Mouse (Mus musculus) heart, adult 10 weeks (tissue): Measurements from ENCODE around the gene Ercc6l. TPM values are rescaled to one million over a fixed set of nuclear protein-coding genes. Genes with fewer than 3 reads are reported as not detected.

ENCODE experiments used
- polyA plus RNA-seq: library from polyadenylated mRNA; stranded (reverse); fragments of 350-450 nt; fragmentation: Illumina TruSeq; extraction: RNeasy Lipid Tissue Mini Kit (QIAGEN cat#74804); gene quantifications from one replicate; pipeline ENCODE4 v1.2.3, GENCODE M21; 2014; ENCODE audit warnings: low read depth, low replicate concordance

Ercc6l gene
- 0.16 TPM for polyA plus RNA-seq

DNA sequence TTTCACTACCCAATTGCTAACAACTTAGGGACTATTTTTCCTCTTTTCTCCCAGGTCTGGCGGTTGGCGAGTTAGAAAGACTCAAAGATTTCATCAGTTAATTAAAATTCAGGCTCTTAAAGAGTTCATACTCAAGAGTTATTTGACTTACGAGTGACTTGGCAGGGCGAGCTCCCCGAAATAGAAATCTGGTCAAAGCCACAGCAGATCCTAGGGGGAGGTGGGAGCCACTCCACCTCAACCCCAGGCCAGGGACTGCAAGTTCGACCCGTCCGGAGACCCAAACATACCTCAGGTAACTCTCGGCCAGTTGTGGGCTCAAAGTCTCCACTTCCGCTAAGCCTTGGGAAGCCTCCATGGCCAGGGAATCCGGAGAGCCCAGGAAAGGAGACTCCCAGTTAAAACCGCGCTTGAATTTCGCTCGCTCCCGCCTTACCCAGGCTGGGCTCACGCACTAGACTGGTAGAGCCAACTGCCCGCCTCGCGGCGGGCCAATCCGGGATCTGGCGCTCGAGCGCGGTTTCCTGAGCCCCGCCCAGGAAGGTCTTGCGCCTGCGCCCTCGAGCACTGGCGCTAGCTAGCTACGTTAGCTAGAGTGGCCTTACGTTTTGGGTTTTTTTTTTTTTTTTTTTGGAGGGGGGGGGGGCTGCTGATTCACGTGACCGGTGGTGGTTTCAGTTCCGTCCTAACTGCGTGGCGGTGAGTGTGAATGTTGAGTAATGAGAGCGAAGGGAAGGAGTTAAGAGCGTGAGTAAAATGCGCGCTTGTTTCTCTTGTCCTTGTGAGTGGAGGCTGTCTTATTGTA, at the start of gene Ercc6l:
Gene Ercc6l, minus strand, starts transcription at position 474 of the 805 bp plus-strand sequence.

DNA sequence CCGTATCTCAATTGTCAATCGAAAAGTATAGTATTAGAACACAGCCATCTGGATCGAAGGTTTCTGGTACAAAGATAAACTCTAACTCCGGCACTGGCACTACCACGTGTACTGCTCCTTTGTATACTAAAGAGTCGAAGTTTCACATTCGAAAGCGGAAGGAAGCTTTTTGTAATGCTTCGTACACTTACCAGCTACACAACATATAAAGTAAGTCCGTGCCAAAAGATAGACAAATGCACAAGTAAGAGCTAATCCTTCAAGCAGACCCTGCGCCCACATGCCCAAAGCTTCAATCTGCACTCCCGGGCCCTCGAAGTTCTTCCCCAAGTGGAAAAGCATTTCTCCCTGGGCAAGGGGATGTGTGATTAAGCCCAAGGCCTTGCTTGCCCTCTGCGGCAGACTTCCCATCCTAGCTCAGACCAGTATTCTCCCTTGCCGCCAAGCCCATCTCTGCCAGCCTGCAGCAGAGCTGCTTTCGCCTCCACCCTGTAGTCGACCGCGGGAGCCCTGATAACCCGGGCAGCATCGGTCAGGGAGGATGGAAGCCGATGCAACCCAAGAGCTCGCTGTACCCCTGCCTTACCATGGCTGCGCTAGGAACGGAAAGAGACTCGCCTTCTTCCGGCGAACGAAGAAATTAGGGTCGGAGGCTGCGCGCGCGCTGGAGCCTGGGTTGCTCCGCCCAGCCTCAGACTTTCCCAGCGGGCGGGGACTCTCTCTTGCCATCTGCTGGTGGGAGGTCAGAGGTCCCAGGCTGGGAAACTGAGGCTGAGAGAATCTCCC, 32.0 kb upstream of the Ercc6l start, which contains the start of gene Rps4x:
Gene Rps4x, minus strand, starts transcription at position 683 of the 786 bp plus-strand sequence.

DNA sequence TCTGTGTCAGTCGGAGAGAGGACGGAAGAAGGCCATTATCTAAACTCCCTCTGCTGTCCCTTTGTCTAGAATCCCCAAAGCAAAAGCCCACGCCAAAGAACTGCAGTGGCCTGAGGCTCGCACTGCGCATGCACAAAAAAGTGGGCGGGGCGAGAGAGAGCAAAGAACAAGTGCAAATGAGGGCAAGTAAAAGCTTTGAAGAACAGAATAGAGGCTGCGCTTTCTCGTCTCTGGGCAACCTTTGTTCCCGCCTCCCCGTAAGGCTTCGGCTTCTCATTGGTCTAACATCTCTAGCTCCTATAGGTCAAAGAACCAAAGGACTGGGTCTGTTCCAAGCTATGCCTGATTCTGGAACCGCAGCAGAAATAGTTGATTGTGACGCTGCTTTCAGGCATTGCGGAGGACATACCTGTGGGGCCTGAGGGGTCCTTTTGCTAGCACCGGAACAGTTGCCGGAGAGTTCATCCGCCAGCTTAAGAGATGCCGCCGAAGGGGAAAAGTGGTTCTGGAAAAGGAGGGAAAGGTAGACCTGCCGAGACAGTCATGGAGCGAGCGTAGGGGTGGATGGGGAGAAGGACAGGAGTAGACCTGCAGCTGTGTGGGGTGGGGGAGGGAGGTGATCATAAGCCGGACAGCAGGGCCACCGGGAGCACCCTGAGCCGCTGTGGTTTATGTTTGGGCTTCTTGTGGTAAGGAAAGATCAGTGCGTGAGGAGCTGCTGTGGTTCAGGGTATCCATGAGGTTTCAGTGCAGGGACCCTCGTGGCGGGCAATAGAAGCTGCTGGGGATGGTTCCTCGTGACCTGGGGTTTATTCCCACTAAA, 37.6 kb downstream of the Ercc6l start, which contains the start of gene Pin4:
Gene Pin4, plus strand, starts transcription at position 406 of the 823 bp plus-strand sequence.

Other genes starting within 250 kb of the Ercc6l start
- 4.0 TPM for gene Rtl5, start 85.8 kb downstream of the Ercc6l start, polyA plus RNA-seq
- 57.3 TPM for gene Pin4, start 37.6 kb downstream of the Ercc6l start, polyA plus RNA-seq
- gene Rps4x, start 32.3 kb upstream of the Ercc6l start, polyA plus RNA-seq, result 828 TPM
- 2.9 TPM for gene Cited1, start 95.1 kb upstream of the Ercc6l start, polyA plus RNA-seq